Mouse (Mus musculus): ENCODE measurements around the gene Orc2. TPM values are rescaled to one million over a fixed set of nuclear protein-coding genes. Genes with fewer than 3 reads are reported as not detected.
A peak's percentile ranks its signal among the peaks of the same experiment; 100 is the strongest.

Gene Orc2
- total and polyA plus RNA-seq, 3 experiments = 56.6 to 233 (median 78.5) TPM

GRCm38 (mm10) chr1:58444691-58445090, 60.2 kb downstream of the Orc2 start:
- H3K79me2 ChIP-seq (ENCODE audit: control insufficient read depth, insufficient read depth, low read length, poor library complexity) = peaks cover 17% of the 10 kb centered on the region
- H3K27me3 ChIP-seq (ENCODE audit: control insufficient read depth in 1 of 2, insufficient read depth in 2 of 2, low read length in 2 of 2) = no peaks in the 10 kb centered on the region
- TF ChIP-seq HCFC1 (IDR thresholded peaks at IDR 0.05; ENCODE audit: low read depth, low read length) = no peak
- TF ChIP-seq POLR2A (IDR thresholded peaks at IDR 0.05; ENCODE audit: control insufficient read depth in 1 of 2, insufficient read depth in 1 of 2, low read depth in 1 of 2, low read length in 2 of 2, poor library complexity in 1 of 2) = no peak
- no peak for TF ChIP-seq GATA1 (IDR thresholded peaks at IDR 0.05; ENCODE audit: low read depth, low read length)
- no peak for TF ChIP-seq ELF1 (IDR thresholded peaks at IDR 0.05; ENCODE audit: low read depth, low read length)
- no peak; the same call in 1 of the 2 replicates for TF ChIP-seq TBP (IDR thresholded peaks at IDR 0.05; ENCODE audit: low read depth, low read length)
- TF ChIP-seq UBTF (IDR thresholded peaks at IDR 0.05; ENCODE audit: borderline replicate concordance, insufficient read depth, low read depth, low read length) = no peak
- TF ChIP-seq ZNF384 (IDR thresholded peaks at IDR 0.05; ENCODE audit: low read depth, low read length) = no peak
- no peak for TF ChIP-seq MAFK (IDR thresholded peaks at IDR 0.05; ENCODE audit: borderline replicate concordance, low read depth, low read length)
- no peak for TF ChIP-seq USF1 (IDR thresholded peaks at IDR 0.05; ENCODE audit: low read depth, low read length)
- no peak for TF ChIP-seq CTCF (IDR thresholded peaks at IDR 0.05 in 2 of 3, conservative IDR thresholded peaks at IDR 0.05 in 1 of 3; ENCODE audit: control insufficient read depth in 1 of 3, insufficient read depth in 1 of 3, low read depth in 2 of 3, low read length in 3 of 3, poor library complexity in 1 of 3, severe bottlenecking in 1 of 3)
- TF ChIP-seq SIN3A (IDR thresholded peaks at IDR 0.05; ENCODE audit: low read length) = no peak
- TF ChIP-seq MYB (IDR thresholded peaks at IDR 0.05; ENCODE audit: low read depth, low read length) = no peak
- TF ChIP-seq ETS1 (IDR thresholded peaks at IDR 0.05; ENCODE audit: low read depth, low read length) = no peak
- TF ChIP-seq EP300 (IDR thresholded peaks at IDR 0.05; ENCODE audit: low read depth in 1 of 2, low read length in 2 of 2) = no peak
- TF ChIP-seq SMC3 (IDR thresholded peaks at IDR 0.05; ENCODE audit: low read depth, low read length) = no peak
- TF ChIP-seq E2F4 (IDR thresholded peaks at IDR 0.05; ENCODE audit: borderline replicate concordance, low read depth, low read length) = no peak
- TF ChIP-seq NRF1 (IDR thresholded peaks at IDR 0.05; ENCODE audit: insufficient read depth, low read depth, low read length, poor library complexity, severe bottlenecking) = no peak
- no peak for TF ChIP-seq BHLHE40 (IDR thresholded peaks at IDR 0.05; ENCODE audit: borderline replicate concordance, low read depth, low read length)
- no peak for TF ChIP-seq ZC3H11A (IDR thresholded peaks at IDR 0.05; ENCODE audit: low read depth, low read length)
- H3K4me1 ChIP-seq (ENCODE audit: control insufficient read depth in 1 of 2, insufficient read depth in 2 of 2, low read length in 2 of 2) = peaks cover 2 to 6% of the 10 kb centered on the region in 2 experiments; a peak in 2 of 4 replicates
- peak; percentile 69 for DNase-seq (ENCODE audit: low read depth, low spot score)
- peak overlapping the region; percentile 87 for H3K27ac ChIP-seq (ENCODE audit: control insufficient read depth, low read depth, low read length)
- peak overlapping the region; percentile 87 for H3K9ac ChIP-seq (ENCODE audit: control insufficient read depth, low read depth, low read length, poor library complexity, severe bottlenecking)
- H3K9me3 ChIP-seq (replicated peaks; ENCODE audit: insufficient read depth, low read length) = no peaks in the 10 kb centered on the region
- peak overlapping the region; percentile 84 to 90 for H3K4me3 ChIP-seq (ENCODE audit: control insufficient read depth in 1 of 2, insufficient read depth in 1 of 2, low read depth in 2 of 2, low read length in 2 of 2)
- H3K36me3 ChIP-seq (ENCODE audit: control insufficient read depth in 1 of 2, insufficient read depth in 2 of 2, low read length in 2 of 2) = no peaks in the 10 kb centered on the region; a peak in 2 of 4 replicates

- DNase-seq (ENCODE audit: low read depth, low spot score) = no peak
These were observed 80.4 kb downstream of the Orc2 start for GRCm38 (mm10) chr1:58424551-58424950.

More at GRCm38 (mm10) chr1:58424551-58424950, 80.4 kb downstream of the Orc2 start:
- no peak overlapping the region for H3K27ac ChIP-seq (ENCODE audit: control insufficient read depth, low read depth, low read length)
- no peaks in the 10 kb centered on the region for H3K27me3 ChIP-seq (ENCODE audit: control insufficient read depth in 1 of 2, insufficient read depth in 2 of 2, low read length in 2 of 2)
- H3K9me3 ChIP-seq (replicated peaks; ENCODE audit: insufficient read depth, low read length) = no peaks in the 10 kb centered on the region
- no peak for TF ChIP-seq MAX (IDR thresholded peaks at IDR 0.05; ENCODE audit: low read length)
- TF ChIP-seq ZKSCAN1 (IDR thresholded peaks at IDR 0.05; ENCODE audit: low read depth, low read length) = no peak
- no peak for TF ChIP-seq USF2 (IDR thresholded peaks at IDR 0.05; ENCODE audit: borderline replicate concordance in 1 of 2, insufficient read depth in 1 of 2, low read depth in 1 of 2, low read length in 2 of 2)
- TF ChIP-seq GATA1 (IDR thresholded peaks at IDR 0.05; ENCODE audit: low read depth, low read length) = no peak
- TF ChIP-seq TAL1 (IDR thresholded peaks at IDR 0.05; ENCODE audit: low read length) = no peak
- peaks cover 29% of the 10 kb centered on the region for H3K79me2 ChIP-seq (ENCODE audit: control insufficient read depth, insufficient read depth, low read length, poor library complexity)
- no peak overlapping the region for H3K4me3 ChIP-seq (ENCODE audit: control insufficient read depth in 1 of 2, insufficient read depth in 1 of 2, low read depth in 2 of 2, low read length in 2 of 2)
- no peak overlapping the region for H3K9ac ChIP-seq (ENCODE audit: control insufficient read depth, low read depth, low read length, poor library complexity, severe bottlenecking)
- H3K4me1 ChIP-seq (ENCODE audit: control insufficient read depth in 1 of 2, insufficient read depth in 2 of 2, low read length in 2 of 2) = peaks cover 0 to 5% of the 10 kb centered on the region in 2 experiments; a peak in 1 of 4 replicates
- H3K36me3 ChIP-seq (ENCODE audit: control insufficient read depth in 1 of 2, insufficient read depth in 2 of 2, low read length in 2 of 2) = peaks cover 17 to 19% of the 10 kb centered on the region in 2 experiments

Data from MEL (cell line).